Mouse (Mus musculus) heart, embryonic 16.5 days (tissue): Measurements from ENCODE around the gene Gbx2. TPM values are rescaled to one million over a fixed set of nuclear protein-coding genes. Genes with fewer than 3 reads are reported as not detected.
A peak's percentile ranks its signal among the peaks of the same experiment; 100 is the strongest.

Experiments
- ATAC-seq: fragments of 200-750 bp; cut with Nextera tagmentation; replicated peaks from 2 replicates; pipeline ENCODE4 v1.8.0; 2017; ENCODE audit warnings: moderate number of reproducible peaks; ENCODE audit not compliant: insufficient read depth, low FRiP score; ENCODE audit errors: extremely low read depth
- H3K27ac ChIP-seq: fragments of 300-500 bp; sonication (generic); 2 replicates; pipeline ENCODE4 v1.5.1; 2014; ENCODE audit warnings: mild to moderate bottlenecking, low read length, control low read depth, moderate library complexity
- H3K27me3 ChIP-seq: fragments of 300-500 bp; sonication (generic); 2 replicates; pipeline ENCODE4 v1.6.1; 2014; ENCODE audit warnings: low read length, mixed read lengths; ENCODE audit not compliant: control insufficient read depth, insufficient read depth
- H3K36me3 ChIP-seq: fragments of 300-500 bp; sonication (generic); 2 replicates; pipeline ENCODE4 v1.6.1; 2014; ENCODE audit not compliant: control insufficient read depth, insufficient read depth
- H3K4me1 ChIP-seq: fragments of 300-500 bp; sonication (generic); 2 replicates; pipeline ENCODE4 v1.6.1; 2014; ENCODE audit warnings: low read length, mixed read lengths; ENCODE audit not compliant: control insufficient read depth, insufficient read depth
- H3K4me2 ChIP-seq: fragments of 300-500 bp; sonication (generic); 2 replicates; pipeline ENCODE4 v1.6.1; 2014; ENCODE audit warnings: low read depth, mild to moderate bottlenecking, control low read depth, low read length
- H3K4me3 ChIP-seq: fragments of 300-500 bp; sonication (generic); 2 replicates; pipeline ENCODE4 v1.5.1; 2014; ENCODE audit warnings: mild to moderate bottlenecking, control low read depth, low read length
- H3K9ac ChIP-seq: fragments of 300-500 bp; sonication (generic); 2 replicates; pipeline ENCODE4 v1.6.1; 2014; ENCODE audit warnings: low read length, control low read depth
- H3K9me3 ChIP-seq: fragments of 300-500 bp; sonication (generic); replicated peaks from 2 replicates; pipeline ENCODE4 v1.6.1; 2016; ENCODE audit warnings: low read length; ENCODE audit not compliant: control insufficient read depth
- WGBS: fragments of 180-500 bp; shearing (Covaris S2); extraction: QIAGEN DNeasy Blood & Tissue Kit; methylation state at CpG from one replicate; pipeline ENCODE4 v1.1.7; 2014; 5-methylcytosine and 5-hydroxymethylcytosine counted together
- polyA plus RNA-seq: library from polyadenylated mRNA; unstranded; fragments of >200 nt; fragmentation: Nextera tagmentation; extraction: Ambion mirVana; gene quantifications from 2 replicates; pipeline ENCODE4 v1.2.1, GENCODE M21; 2015

Gene Gbx2
- polyA plus RNA-seq, 1 experiment from 2014 or later: not detected

DNA sequence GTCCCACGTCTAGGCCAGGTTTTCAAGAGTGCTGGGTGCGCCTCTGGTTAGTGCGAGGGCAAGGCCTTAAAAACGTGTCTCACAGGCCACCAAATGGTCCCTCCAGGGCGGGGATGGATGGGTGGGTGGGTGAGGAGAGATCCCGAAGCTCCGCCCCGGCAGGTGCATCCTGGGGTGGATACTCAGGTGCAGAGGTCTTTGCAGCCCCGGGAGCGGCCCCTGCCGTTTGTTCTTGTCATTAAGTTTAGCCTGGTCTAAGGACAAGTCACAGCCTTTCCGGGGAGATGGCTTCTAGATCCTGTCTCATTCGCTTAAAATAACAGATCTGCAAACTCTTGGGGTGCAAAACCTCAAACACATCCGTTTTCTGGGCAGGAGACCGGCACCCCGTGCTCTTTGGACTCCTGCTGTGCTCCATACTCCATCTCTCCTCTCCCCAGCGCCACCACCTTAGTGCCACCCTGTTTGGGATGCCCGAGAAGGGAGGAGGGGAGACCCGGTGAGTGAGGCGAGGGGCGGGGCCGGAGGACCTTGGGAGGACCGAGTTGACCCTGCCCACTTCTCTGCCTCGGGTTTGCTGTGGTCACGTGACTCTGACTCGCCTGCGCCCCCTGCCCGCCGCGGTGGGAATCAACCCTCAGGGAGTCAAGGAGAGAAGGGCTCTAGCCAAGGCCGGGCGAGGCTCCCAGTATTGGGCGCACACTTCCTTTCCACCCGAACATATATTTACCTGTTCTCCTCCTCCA lies 9.2 kb upstream of the Gbx2 start:
- peaks cover 8% of the 10 kb centered on the region for H3K4me1 ChIP-seq
- H3K27me3 ChIP-seq: peaks cover 86% of the 10 kb centered on the region
- peak; percentile 72 for ATAC-seq
- no peak overlapping the region for H3K9ac ChIP-seq
- peak overlapping the region; percentile 5; the same call in 1 of the 2 replicates for H3K4me2 ChIP-seq
- H3K27ac ChIP-seq: no peak overlapping the region
- H3K9me3 ChIP-seq: peaks cover 3% of the 10 kb centered on the region; the same call in 1 of the 2 replicates
- H3K4me3 ChIP-seq: no peak overlapping the region
- H3K36me3 ChIP-seq: no peaks in the 10 kb centered on the region
- 6% methylated on average over 34 of the region's 34 CpGs for WGBS

DNA sequence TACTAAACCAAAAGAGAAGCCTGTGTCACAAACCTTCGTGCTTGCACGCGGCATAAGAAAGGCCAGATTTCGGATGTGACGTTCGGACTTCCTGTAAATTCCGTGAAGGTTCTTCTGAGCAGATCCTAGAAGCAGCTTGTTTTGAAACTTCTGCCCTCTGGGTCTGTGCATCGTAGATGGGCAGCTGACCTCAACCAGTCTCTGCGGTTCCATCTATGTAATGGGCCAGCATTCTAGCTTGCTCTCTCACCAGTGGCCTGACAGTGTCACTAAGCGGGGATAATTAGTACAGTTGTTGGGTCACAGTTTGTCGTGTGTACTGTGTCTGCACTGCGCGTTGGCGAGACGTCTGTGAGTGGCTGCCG lies 8.6 kb upstream of the Gbx2 start:
- Histone ChIP-seq H3K36me3 (no peaks in the 10 kb centered on the region), H3K9me3 (peaks cover 3% of the 10 kb centered on the region; the same call in 1 of the 2 replicates), H3K4me2 (no peak overlapping the region), H3K27ac (no peak overlapping the region), H3K27me3 (peaks cover 84% of the 10 kb centered on the region), H3K9ac (no peak overlapping the region), H3K4me3 (no peak overlapping the region), H3K4me1 (peaks cover 8% of the 10 kb centered on the region)
- 30% methylated on average over 16 of the region's 16 CpGs for WGBS
- ATAC-seq: no peak

DNA sequence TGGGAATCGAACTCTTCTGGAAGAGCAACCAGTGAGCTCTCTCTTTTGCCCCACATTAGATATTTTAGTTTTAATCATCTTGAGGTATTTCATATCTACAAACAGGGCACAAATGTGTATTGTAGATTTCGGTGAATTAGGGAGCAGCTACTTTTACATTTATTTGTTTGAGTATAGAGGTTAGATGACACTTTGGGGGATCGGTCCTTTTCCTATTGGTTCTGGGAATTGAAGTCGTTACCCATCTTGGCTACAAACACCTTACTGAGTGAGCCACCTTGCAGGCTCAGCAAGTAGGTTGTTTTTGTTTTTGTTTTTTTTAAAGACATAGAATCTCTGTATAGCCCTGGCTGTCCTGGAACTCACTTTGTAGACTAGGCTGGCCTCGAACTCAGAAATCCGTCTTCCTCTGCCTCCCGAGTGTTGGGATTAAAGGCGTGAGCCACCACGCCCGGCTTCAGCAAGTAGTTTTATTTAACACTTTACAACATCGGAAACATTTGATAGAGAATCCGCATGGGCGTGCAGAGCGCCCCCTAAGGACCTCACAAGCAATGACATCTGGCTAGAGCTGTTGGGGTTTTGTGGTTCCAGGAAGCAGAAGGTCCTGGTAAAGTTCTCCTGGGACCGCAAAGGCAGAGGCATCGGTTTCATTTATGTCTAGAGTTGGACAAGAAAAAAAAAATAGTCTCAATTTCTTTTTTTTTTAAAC lies 8.1 kb upstream of the Gbx2 start:
- Histone ChIP-seq H3K4me3 (no peak overlapping the region), H3K36me3 (no peaks in the 10 kb centered on the region), H3K4me2 (no peak overlapping the region), H3K9ac (no peak overlapping the region), H3K9me3 (peaks cover 3% of the 10 kb centered on the region; the same call in 1 of the 2 replicates), H3K27me3 (peaks cover 84% of the 10 kb centered on the region), H3K27ac (no peak overlapping the region), H3K4me1 (peaks cover 8% of the 10 kb centered on the region)
- ATAC-seq: no peak
- WGBS: 32% methylated on average over 16 of the region's 16 CpGs

DNA sequence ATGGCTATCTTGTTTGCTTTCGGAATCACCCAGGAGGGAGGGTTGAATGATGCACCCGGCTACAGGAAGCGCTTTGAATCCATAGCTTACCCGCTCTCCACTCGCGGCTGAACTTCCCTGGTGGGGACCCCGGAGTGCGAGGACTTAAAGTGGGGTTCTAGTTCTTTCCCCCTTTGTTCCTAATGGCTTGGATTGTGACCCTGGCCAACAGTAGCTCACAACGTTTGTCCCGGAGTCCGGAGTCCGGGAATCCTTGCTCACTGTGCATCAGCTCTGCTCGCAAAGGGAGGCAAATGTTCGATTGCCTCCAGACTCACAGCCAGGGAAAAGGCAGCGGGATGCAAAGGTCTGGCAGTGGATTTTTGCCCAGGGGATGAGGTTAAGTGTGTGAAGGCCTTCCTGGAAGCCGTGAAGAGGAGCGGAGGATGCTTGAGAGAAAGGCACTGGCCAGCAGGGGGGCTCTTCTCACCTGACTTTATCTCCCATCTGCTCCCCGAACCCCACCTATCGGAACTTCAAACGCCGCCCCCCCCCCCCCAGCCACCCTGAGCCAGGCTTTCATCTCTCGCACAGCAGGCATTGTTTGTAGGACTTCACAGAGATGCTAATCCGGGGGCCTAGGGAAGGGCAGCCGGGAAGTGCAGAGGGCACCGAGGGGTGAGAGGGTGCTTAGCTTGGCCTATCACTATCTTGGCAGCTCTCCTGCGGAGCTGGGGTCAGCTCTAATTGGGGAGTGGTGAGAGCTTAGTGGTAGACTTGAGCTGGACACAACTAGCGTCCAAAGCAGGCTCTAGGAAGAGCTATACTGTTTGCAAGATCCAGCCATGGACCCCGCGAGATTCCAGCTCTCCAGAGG lies 4.7 kb upstream of the Gbx2 start:
- Histone ChIP-seq H3K4me1 (peaks cover 6% of the 10 kb centered on the region; the same call in 1 of the 2 replicates), H3K9ac (no peak overlapping the region), H3K4me3 (no peak overlapping the region), H3K9me3 (peaks cover 3% of the 10 kb centered on the region; the same call in 1 of the 2 replicates), H3K27ac (no peak overlapping the region), H3K4me2 (no peak overlapping the region), H3K36me3 (no peaks in the 10 kb centered on the region), H3K27me3 (peaks cover 89% of the 10 kb centered on the region)
- 3% methylated on average over 29 of the region's 29 CpGs for WGBS
- ATAC-seq: no peak

DNA sequence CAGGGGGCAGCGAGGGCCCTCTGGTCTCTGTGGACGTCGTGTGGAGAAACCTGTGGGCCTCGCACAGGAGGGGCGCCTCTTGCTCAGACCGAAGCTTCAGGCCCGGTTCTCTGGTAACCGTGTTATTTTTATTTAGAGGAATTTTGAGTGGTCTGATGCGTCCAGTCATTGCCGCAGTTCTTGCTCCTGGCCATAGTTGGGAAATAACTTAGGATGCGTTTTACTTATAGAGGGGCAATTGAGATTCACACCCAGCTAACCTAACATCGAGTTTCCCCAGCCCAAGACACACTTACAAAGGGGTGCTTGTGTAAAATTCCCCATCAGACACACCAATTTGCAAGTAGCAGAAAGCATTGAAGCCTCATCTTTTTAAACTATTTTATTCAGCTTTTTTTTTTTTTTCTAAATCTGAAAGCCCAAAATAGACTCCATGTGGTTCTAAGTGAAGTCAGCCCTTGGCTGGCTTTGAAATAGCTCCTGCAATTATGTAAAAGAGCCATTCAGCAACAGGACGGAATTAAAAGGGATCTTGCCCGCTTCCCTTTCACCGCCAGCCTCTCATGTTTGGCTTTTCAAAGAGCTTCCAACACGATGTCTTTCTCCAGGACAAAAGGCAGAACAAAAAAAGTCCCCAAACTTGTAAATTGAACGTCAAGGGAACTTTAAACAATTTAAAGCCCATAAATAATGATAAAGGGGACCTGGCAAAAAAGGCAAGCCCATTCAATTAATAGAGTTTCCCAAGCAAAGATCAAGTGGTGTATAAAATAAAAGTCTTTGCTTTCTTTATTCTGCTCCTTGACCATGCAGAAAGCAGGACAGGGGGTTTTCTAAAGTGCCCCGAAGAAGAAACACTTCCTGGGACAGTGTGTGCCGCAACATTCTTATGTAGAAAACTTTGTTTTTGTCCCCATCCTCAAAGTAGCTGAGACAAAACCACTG lies 3.6 kb upstream of the Gbx2 start:
- H3K36me3 ChIP-seq: no peaks in the 10 kb centered on the region
- H3K4me3 ChIP-seq: no peak overlapping the region
- peaks cover 2% of the 10 kb centered on the region; the same call in 1 of the 2 replicates for H3K9me3 ChIP-seq
- no peak overlapping the region for H3K27ac ChIP-seq
- H3K9ac ChIP-seq: no peak overlapping the region
- no peak overlapping the region for H3K4me2 ChIP-seq
- H3K27me3 ChIP-seq: peaks cover 91% of the 10 kb centered on the region
- peaks cover 8% of the 10 kb centered on the region; the same call in 1 of the 2 replicates for H3K4me1 ChIP-seq
- no peak for ATAC-seq
- 11% methylated on average over 19 of the region's 19 CpGs for WGBS

DNA sequence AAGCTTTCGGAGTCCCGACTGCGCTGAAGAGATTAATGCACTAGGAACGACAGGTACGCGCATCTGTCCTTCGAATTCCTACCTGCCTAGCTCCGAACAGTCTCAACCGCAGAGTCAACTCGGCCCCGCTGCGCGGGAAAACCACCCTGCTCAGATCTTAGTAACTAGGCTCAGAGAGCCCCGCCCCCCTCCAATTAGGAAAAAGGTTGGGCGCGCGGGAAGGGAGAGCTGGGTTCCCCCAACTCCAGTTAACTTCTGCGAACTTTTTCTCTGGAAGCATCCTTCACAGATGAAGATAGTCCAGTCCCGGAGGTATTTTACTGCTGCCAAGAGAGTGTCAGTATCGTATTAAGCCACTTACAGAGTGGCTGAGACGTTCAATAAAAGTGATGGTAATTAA lies 2.8 kb upstream of the Gbx2 start:
- Histone ChIP-seq H3K27ac (no peak overlapping the region), H3K4me3 (no peak overlapping the region), H3K4me2 (no peak overlapping the region), H3K4me1 (peaks cover 8% of the 10 kb centered on the region; the same call in 1 of the 2 replicates), H3K9me3 (no peaks in the 10 kb centered on the region), H3K36me3 (no peaks in the 10 kb centered on the region), H3K9ac (no peak overlapping the region), H3K27me3 (peaks cover 87% of the 10 kb centered on the region)
- no peak for ATAC-seq
- WGBS: 6% methylated on average over 21 of the region's 21 CpGs

DNA sequence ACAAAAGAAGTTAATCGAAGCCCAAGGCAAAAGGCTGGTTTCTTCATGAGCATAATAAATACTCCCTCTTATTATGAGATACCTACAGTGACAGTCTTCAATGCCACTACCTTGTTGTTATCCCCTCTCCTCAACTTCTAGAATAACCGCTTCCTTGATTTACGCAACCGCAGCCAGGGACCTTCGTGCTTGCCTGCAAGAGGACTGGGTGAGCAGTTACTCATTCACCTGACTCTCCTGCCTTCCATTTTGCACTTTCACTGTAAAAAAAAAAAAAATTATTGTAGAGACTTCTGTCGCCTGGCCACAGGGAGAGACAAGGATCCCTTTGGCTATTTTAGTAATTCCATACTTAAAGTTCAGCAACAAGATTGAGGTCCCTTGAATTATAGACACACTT lies 2.0 kb upstream of the Gbx2 start:
- ATAC-seq: no peak
- 10% methylated on average over 6 of the region's 6 CpGs for WGBS
- H3K27me3 ChIP-seq: peaks cover 88% of the 10 kb centered on the region

DNA sequence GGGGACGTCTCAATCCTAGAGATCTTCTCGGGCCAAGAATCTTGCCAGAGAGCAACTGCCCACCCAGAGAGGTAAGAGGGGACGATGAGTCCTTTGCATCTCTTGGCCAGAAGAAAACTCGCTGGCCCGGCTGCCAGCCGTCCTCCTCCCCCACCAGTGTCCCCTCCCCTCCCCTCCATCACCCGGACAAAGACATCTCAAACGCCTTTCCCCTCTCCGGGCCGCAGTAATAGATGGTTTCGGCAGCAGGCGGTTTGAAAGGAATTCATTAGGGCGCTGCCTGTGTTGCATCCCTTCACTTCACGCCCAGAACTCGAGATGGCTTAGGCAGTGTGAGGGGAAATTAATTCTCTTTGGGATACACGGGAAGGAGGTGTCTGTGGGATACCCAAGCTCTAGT lies 1.6 kb upstream of the Gbx2 start:
- Histone ChIP-seq H3K4me1 (peaks cover 8% of the 10 kb centered on the region; the same call in 1 of the 2 replicates), H3K4me2 (no peak overlapping the region), H3K9ac (no peak overlapping the region), H3K27ac (no peak overlapping the region), H3K9me3 (no peaks in the 10 kb centered on the region), H3K4me3 (no peak overlapping the region), H3K27me3 (peaks cover 88% of the 10 kb centered on the region), H3K36me3 (no peaks in the 10 kb centered on the region)
- no peak for ATAC-seq
- 5% methylated on average over 16 of the region's 16 CpGs for whole genome bisulfite sequencing

More for the DNA sequence above, 2.0 kb upstream of the Gbx2 start:
- H3K4me1 ChIP-seq: peaks cover 8% of the 10 kb centered on the region; the same call in 1 of the 2 replicates
- H3K9me3 ChIP-seq: no peaks in the 10 kb centered on the region
- H3K27ac ChIP-seq: no peak overlapping the region
- H3K36me3 ChIP-seq: no peaks in the 10 kb centered on the region
- H3K4me2 ChIP-seq: no peak overlapping the region
- H3K4me3 ChIP-seq: no peak overlapping the region
- H3K9ac ChIP-seq: no peak overlapping the region
